Mouse (Mus musculus) bone marrow, adult 2 months (tissue): ENCODE results near the gene Slc44a4. TPM values are rescaled to one million over a fixed set of nuclear protein-coding genes. Genes with fewer than 3 reads are reported as not detected.
A peak's percentile ranks its signal among the peaks of the same experiment; 100 is the strongest.

Source experiments
- H3K27ac ChIP-seq: fragments of 200-500 bp; 2 replicates; pipeline ENCODE4 v1.5.1; 2012; ENCODE audit warnings: low read depth, mild to moderate bottlenecking, control low read depth, inconsistent platforms, low read length; ENCODE audit not compliant: control insufficient read depth, poor library complexity, insufficient read depth
- H3K4me1 ChIP-seq: fragments of 200-500 bp; 2 replicates; pipeline ENCODE4 v1.6.1; 2011; ENCODE audit warnings: low read length; ENCODE audit not compliant: control insufficient read depth, insufficient read depth
- H3K4me3 ChIP-seq: fragments of 200-500 bp; replicated peaks from 2 replicates; pipeline ENCODE3; 2011; ENCODE audit warnings: mild to moderate bottlenecking, low read depth, low read length, control low read depth; ENCODE audit not compliant: control insufficient read depth
- CTCF ChIP-seq: fragments of 200-500 bp; IDR thresholded peaks from 2 replicates; pipeline ENCODE4 v1.5.1; 2011; ENCODE audit warnings: low read length, control low read depth; ENCODE audit not compliant: control insufficient read depth, insufficient read depth
- POLR2A ChIP-seq: fragments of 200-500 bp; IDR thresholded peaks from 2 replicates; pipeline ENCODE4 v1.6.1; 2011; ENCODE audit warnings: low read depth, mild to moderate bottlenecking, control low read depth, low read length, borderline replicate concordance; ENCODE audit not compliant: control insufficient read depth
- WGBS: fragments of 180-500 bp; shearing (Covaris S2); methylation state at CpG from one replicate; pipeline ENCODE4 v1.1.7; 2018; 5-methylcytosine and 5-hydroxymethylcytosine counted together
- polyA plus RNA-seq: library from polyadenylated mRNA; stranded (reverse); fragments of >200 nt; gene quantifications from 2 replicates; pipeline ENCODE4 v1.2.4, GENCODE M21; 2011; ENCODE audit warnings: low replicate concordance; ENCODE audit not compliant: missing spikeins, insufficient read depth, insufficient read length

Slc44a4 gene
- polyA plus RNA-seq, 1 experiment = 1.3 TPM

DNA sequence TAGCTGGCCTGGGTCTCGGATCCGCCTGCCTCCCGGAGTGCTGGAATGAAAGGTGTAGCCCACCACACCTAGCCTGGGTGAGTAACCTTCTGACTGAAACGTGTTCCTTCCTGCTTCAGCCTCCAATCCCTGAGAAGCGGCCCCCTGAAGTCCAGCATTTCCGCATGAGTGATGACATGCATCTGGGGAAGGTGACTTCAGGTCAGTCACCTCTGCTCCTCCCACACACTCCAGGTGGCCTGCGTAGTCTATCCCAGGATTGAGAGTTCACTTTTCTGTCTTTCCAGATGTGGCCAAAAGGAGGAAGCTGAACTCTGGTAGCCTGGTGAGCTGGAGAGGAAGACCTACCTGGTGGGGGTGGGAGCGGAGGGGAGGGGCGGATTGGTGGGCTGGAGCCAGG lies 11.4 kb upstream of the Slc44a4 start:
- H3K4me1 ChIP-seq = no peaks in the 10 kb centered on the region

DNA sequence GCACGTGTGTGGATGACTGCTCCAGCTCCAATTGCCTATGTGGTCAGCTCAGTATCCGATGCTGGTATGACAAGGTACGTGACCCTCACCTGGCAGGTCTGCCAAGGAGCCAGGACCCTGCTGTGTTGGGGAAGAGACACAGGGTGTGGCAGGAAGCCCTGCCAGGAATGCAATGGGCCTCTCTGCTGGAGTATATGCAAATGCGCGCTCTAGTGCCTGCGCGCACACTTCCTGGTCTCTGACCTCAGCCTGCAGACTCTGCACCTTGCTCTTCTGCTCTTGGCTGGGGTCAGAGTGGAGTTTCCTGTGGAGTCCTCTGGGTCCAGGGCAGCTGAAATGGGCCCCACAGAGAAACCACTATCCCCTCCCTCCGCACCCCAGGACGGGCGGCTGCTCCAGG lies 3.3 kb upstream of the Slc44a4 start:
- 88% methylated on average over 10 of the region's 10 CpGs for WGBS
- Histone ChIP-seq H3K4me3 (no peak overlapping the region), H3K27ac (no peak overlapping the region), H3K4me1 (no peaks in the 10 kb centered on the region)
- TF ChIP-seq POLR2A = no peak
- TF ChIP-seq CTCF = no peak

More for the DNA sequence above, 11.4 kb upstream of the Slc44a4 start:
- Histone ChIP-seq H3K4me3 (no peak overlapping the region), H3K27ac (no peak overlapping the region)
- 91% methylated on average over 9 of the region's 9 CpGs for WGBS
- TF ChIP-seq CTCF (no peak), POLR2A (no peak)

DNA sequence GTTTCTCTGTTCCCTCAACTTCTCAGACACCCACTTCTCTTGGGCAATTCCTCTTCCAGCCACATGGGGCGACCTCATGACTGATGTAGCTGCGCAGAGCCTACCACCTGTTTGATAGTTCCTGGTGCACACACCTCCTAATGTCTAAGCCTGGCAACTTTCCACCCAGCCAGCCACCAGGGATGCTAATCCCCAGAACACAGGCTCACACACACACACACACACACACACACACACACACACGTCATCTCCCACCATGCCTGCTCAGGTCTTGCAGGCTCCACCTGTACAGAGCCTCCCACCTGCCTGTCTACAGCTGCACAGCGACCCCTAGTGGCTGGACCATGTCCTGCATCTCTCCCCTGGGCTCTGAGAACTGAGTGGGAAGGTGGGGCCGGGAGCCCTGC lies 2.3 kb upstream of the Slc44a4 start:
- Histone ChIP-seq H3K27ac (no peak overlapping the region), H3K4me3 (no peak overlapping the region), H3K4me1 (no peaks in the 10 kb centered on the region)
- 34% methylated on average over 5 of the region's 5 CpGs for WGBS
- TF ChIP-seq CTCF = peak; percentile 98
- 0 out of 2 replicates have a peak, but pooled peaks have one; percentile 14 for TF ChIP-seq POLR2A

DNA sequence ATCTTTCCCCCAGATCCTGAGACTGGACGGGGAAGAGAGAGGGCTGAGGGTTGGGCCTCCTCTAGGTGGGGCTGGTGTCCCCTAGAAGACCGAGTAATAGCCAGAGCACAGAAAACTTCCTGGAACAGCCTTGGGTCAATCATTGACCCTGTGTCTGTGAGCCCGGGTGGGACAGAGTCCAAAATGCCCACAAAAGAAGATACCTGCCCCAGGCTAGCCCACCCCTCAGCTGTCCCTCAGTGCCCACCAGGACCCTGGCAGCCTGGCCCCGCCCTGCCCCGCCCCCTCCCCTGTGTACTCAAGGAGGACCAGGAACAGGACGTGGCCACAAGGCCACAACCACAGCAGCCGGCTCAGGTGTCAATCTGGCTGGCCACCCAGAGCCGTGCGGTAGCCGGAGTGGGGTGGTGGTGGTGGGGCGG lies 1.2 kb downstream of the Slc44a4 start:
- Histone ChIP-seq H3K4me3 (no peak overlapping the region), H3K27ac (no peak overlapping the region), H3K4me1 (no peaks in the 10 kb centered on the region; the same call in 1 of the 2 replicates)
- no peak for TF ChIP-seq POLR2A
- peak; percentile 32; the same call in 1 of the 2 replicates for TF ChIP-seq CTCF
- WGBS = 9% methylated on average over 11 of the region's 11 CpGs

DNA sequence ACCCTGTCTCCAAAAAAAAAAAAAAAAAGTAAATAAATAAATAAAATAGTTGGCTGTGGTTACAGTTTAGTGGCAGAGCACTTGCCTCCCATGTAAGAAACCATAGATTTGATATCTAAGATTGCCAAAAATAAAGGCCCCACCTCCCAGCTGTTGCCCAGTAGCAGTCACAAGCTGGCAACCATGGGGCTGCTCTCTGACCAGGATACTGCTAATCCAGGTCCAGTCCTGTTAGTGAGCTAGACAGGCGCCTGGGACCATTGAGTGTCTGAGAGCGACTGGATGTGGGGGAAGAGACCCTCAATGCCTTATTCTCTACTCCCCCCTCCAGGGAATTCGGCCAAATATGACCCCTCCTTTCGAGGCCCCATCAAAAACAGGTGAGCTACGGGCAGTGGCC lies 2.0 kb downstream of the Slc44a4 start:
- no peak overlapping the region for H3K27ac ChIP-seq
- no peak overlapping the region for H3K4me3 ChIP-seq
- no peak for TF ChIP-seq CTCF
- no peaks in the 10 kb centered on the region; the same call in 1 of the 2 replicates for H3K4me1 ChIP-seq
- WGBS = 81% methylated on average over 5 of the region's 5 CpGs

DNA sequence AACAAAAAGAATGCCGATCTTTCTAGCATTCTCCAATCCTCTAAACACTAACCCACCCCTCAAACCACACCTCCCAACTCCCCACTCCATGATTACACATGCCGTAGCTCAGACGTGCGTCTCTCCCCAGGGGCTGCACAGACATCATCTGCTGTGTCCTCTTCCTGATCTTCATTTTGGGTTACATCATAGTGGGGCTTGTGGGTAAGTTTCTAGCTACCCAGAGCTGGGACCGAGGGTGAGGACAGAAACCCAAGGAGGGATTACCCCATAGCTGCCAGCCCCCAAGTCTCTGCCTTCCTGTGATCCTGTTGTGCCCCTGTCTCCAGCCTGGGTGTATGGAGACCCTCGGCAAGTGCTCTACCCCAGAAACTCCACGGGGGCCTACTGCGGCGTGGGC lies 2.9 kb downstream of the Slc44a4 start:
- TF ChIP-seq CTCF (no peak), POLR2A (no peak)
- H3K4me1 ChIP-seq = no peaks in the 10 kb centered on the region; the same call in 1 of the 2 replicates
- no peak overlapping the region for H3K4me3 ChIP-seq
- H3K27ac ChIP-seq = no peak overlapping the region
- WGBS = 55% methylated on average over 9 of the region's 9 CpGs

DNA sequence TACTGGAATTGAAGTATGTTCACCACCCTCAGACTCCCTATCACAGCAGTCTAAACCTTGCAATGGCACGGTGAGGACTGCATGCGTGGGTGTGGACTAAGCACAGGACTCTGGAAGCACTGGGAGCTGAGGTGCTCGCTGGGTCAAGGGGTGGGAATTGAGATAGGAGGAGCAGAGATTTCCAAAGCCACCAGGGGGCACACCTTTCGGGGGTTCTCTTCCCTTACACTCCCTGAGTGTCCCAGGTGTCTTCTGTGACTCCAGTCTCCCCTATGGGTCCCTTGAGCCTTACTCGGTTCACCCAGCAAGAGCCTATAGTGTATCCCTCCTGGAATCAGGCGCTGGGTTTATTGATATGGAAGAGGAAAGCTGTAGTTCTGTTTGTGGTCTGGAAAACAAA lies 8.7 kb downstream of the Slc44a4 start:
- WGBS = 58% methylated on average over 6 of the region's 6 CpGs
- no peak for TF ChIP-seq POLR2A
- no peak for TF ChIP-seq CTCF
- no peak overlapping the region for H3K4me3 ChIP-seq
- no peak overlapping the region for H3K27ac ChIP-seq
- H3K4me1 ChIP-seq = no peaks in the 10 kb centered on the region; the same call in 1 of the 2 replicates

DNA sequence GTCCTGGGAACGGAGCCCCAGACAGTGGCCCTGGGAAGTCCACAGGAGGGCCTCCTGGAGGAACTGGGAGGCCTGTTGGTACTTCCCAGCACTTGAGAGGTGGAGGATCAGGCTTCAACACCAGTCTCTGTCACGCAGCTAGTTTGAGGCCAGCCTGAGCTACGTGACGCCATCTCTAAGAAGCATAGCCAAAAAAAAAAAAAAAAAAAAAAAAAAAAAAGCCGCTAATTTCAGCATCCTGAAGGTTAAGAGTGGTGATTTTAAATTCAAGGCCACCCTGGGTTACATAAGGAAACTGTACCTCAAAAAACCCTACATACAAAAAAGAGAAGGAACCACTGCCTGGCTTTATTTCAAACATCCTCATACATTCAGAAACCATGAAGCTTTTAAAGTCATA lies 10.0 kb downstream of the Slc44a4 start:
- TF ChIP-seq POLR2A (no peak), CTCF (no peak)
- H3K4me3 ChIP-seq = no peak overlapping the region
- H3K27ac ChIP-seq = no peak overlapping the region
- WGBS = 32% methylated on average over 5 of the region's 5 CpGs
- H3K4me1 ChIP-seq = no peaks in the 10 kb centered on the region; the same call in 1 of the 2 replicates
